Mouse (Mus musculus) ovary, postnatal 10 days (tissue): ENCODE data around the gene Cd101.

Experiments
- DNase-seq: peaks from one replicate; pipeline ENCODE4 v3.0.0; 2022; ENCODE audit warnings: low spot score

Gene Cd101

GRCm38 (mm10) chr3:101041997-101042396 is 12.6 kb upstream of the Cd101 start:
- DNase-seq = no peak

- no peak for DNase-seq
These were observed 8.7 kb upstream of the Cd101 start for GRCm38 (mm10) chr3:101037984-101038545.

GRCm38 (mm10) chr3:101036001-101036400 is 6.6 kb upstream of the Cd101 start:
- DNase-seq = no peak

GRCm38 (mm10) chr3:101034509-101034908 is 5.2 kb upstream of the Cd101 start:
- no peak for DNase-seq

- DNase-seq = no peak
These were observed 4.3 kb upstream of the Cd101 start for GRCm38 (mm10) chr3:101033644-101034043.

GRCm38 (mm10) chr3:101031456-101032142 is 2.2 kb upstream of the Cd101 start:
- DNase-seq = no peak

GRCm38 (mm10) chr3:101030630-101031029 is 1.3 kb upstream of the Cd101 start:
- DNase-seq = no peak

- DNase-seq = no peak
These were observed 2.6 kb downstream of the Cd101 start for GRCm38 (mm10) chr3:101026741-101027140.

- no peak for DNase-seq
These were observed 6.4 kb downstream of the Cd101 start for GRCm38 (mm10) chr3:101022967-101023366.

GRCm38 (mm10) chr3:101021481-101022051 is 7.8 kb downstream of the Cd101 start:
- DNase-seq = no peak

- no peak for DNase-seq
These were observed 8.3 kb downstream of the Cd101 start for GRCm38 (mm10) chr3:101021073-101021472.

GRCm38 (mm10) chr3:101018494-101018893 is 10.9 kb downstream of the Cd101 start:
- no peak for DNase-seq

- no peak for DNase-seq
These were observed 13.3 kb downstream of the Cd101 start for GRCm38 (mm10) chr3:101016050-101016449.

GRCm38 (mm10) chr3:101015254-101015653 is 14.1 kb downstream of the Cd101 start:
- no peak for DNase-seq

GRCm38 (mm10) chr3:101013536-101013935 is 15.8 kb downstream of the Cd101 start:
- DNase-seq = no peak

GRCm38 (mm10) chr3:101013005-101013404 is 16.4 kb downstream of the Cd101 start:
- DNase-seq = no peak

GRCm38 (mm10) chr3:101012597-101012996 is 16.8 kb downstream of the Cd101 start:
- no peak for DNase-seq

- DNase-seq = no peak
These were observed 17.2 kb downstream of the Cd101 start for GRCm38 (mm10) chr3:101012131-101012571.

- DNase-seq = no peak
These were observed 18.2 kb downstream of the Cd101 start for GRCm38 (mm10) chr3:101011203-101011600.

GRCm38 (mm10) chr3:101010589-101011202 is 18.7 kb downstream of the Cd101 start:
- DNase-seq = no peak

GRCm38 (mm10) chr3:101007112-101007782 is 22.1 kb downstream of the Cd101 start:
- no peak for DNase-seq

GRCm38 (mm10) chr3:101005392-101005791 is 24.0 kb downstream of the Cd101 start:
- DNase-seq = no peak
